Mouse (Mus musculus) heart, embryonic 16.5 days (tissue): ENCODE measurements around the gene Mpeg1. TPM values are rescaled to one million over a fixed set of nuclear protein-coding genes. Genes with fewer than 3 reads are reported as not detected.

ENCODE experiments used
- ATAC-seq: fragments of 200-750 bp; cut with Nextera tagmentation; replicated peaks from 2 replicates; pipeline ENCODE4 v1.8.0; 2017; ENCODE audit warnings: moderate number of reproducible peaks; ENCODE audit not compliant: insufficient read depth, low FRiP score; ENCODE audit errors: extremely low read depth
- H3K27ac ChIP-seq: fragments of 300-500 bp; sonication (generic); 2 replicates; pipeline ENCODE4 v1.5.1; 2014; ENCODE audit warnings: mild to moderate bottlenecking, low read length, control low read depth, moderate library complexity
- H3K27me3 ChIP-seq: fragments of 300-500 bp; sonication (generic); 2 replicates; pipeline ENCODE4 v1.6.1; 2014; ENCODE audit warnings: low read length, mixed read lengths; ENCODE audit not compliant: control insufficient read depth, insufficient read depth
- H3K36me3 ChIP-seq: fragments of 300-500 bp; sonication (generic); 2 replicates; pipeline ENCODE4 v1.6.1; 2014; ENCODE audit not compliant: control insufficient read depth, insufficient read depth
- H3K4me1 ChIP-seq: fragments of 300-500 bp; sonication (generic); 2 replicates; pipeline ENCODE4 v1.6.1; 2014; ENCODE audit warnings: low read length, mixed read lengths; ENCODE audit not compliant: control insufficient read depth, insufficient read depth
- H3K4me2 ChIP-seq: fragments of 300-500 bp; sonication (generic); 2 replicates; pipeline ENCODE4 v1.6.1; 2014; ENCODE audit warnings: low read depth, mild to moderate bottlenecking, control low read depth, low read length
- H3K4me3 ChIP-seq: fragments of 300-500 bp; sonication (generic); 2 replicates; pipeline ENCODE4 v1.5.1; 2014; ENCODE audit warnings: mild to moderate bottlenecking, control low read depth, low read length
- H3K9ac ChIP-seq: fragments of 300-500 bp; sonication (generic); 2 replicates; pipeline ENCODE4 v1.6.1; 2014; ENCODE audit warnings: low read length, control low read depth
- H3K9me3 ChIP-seq: fragments of 300-500 bp; sonication (generic); replicated peaks from 2 replicates; pipeline ENCODE4 v1.6.1; 2016; ENCODE audit warnings: low read length; ENCODE audit not compliant: control insufficient read depth
- WGBS: fragments of 180-500 bp; shearing (Covaris S2); extraction: QIAGEN DNeasy Blood & Tissue Kit; methylation state at CpG from one replicate; pipeline ENCODE4 v1.1.7; 2014; 5-methylcytosine and 5-hydroxymethylcytosine counted together
- polyA plus RNA-seq: library from polyadenylated mRNA; unstranded; fragments of >200 nt; fragmentation: Nextera tagmentation; extraction: Ambion mirVana; gene quantifications from 2 replicates; pipeline ENCODE4 v1.2.1, GENCODE M21; 2015

Mpeg1 gene
- 0.37 and 0.41 TPM in 2 replicates for polyA plus RNA-seq

DNA sequence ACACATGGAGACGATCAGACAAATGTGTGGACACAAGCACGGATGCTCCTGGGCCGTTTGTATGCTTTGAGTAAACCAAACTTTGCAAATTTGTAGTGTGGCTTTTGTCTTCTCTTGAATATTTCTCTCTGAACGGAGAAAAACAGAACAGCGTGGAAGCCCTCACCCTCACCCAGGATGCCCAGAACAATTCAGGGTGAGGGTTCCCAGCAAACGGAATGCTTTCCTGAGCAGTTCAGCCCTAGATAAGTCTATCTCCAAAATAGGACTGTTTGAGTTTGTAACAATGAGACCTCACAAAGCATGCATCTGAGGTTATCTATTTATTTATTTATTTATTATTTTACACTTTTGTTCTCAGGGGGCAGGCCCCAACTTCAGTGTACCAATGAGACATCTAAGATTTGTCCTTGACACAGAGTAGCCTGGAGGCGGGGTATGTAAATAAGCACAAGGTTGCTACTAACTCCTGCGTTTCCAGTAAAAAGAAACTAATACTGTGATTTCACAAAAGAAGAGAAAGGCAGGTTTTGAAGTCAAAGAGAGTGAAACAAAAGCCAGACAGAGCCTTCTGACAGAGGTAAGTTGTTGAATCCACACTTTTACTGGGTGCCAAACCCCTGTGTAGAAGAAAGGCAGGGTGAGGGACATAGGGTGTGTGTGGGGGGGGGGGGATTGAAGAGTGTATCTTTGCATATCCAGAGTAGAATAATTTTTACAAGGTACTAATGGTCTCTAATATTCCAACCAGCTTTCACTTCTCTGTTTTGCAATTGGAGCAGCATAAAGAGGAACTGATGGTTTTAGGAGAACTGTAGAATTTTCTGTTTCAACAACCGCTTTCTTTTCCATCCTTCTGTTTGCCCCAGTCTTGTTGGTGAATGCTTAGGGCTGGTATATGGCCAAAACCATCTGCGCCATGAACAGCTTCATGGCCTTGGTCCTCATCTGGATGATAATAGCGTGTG is at the start of gene Mpeg1:
TSS of gene Mpeg1 (plus strand) at position 498 of the 968 bp plus-strand sequence.
- WGBS: 76% methylated on average over 11 of the region's 11 CpGs
- Histone ChIP-seq H3K27ac (no peak within 1 kb of the TSS), H3K4me2 (no peak within 1 kb of the TSS), H3K9ac (no peak within 1 kb of the TSS), H3K4me3 (no peak within 1 kb of the TSS), H3K36me3 (no peaks in the 10 kb centered on the region), H3K9me3 (no peaks in the 10 kb centered on the region), H3K27me3 (no peaks in the 10 kb centered on the region), H3K4me1 (peaks cover 6% of the 10 kb centered on the region)
- no peak for ATAC-seq

- no peaks in the 10 kb centered on the region for H3K36me3 ChIP-seq
- no peaks in the 10 kb centered on the region for H3K9me3 ChIP-seq
- ATAC-seq: no peak
- no peak overlapping the region for H3K4me3 ChIP-seq
- no peak overlapping the region for H3K4me2 ChIP-seq
- H3K27ac ChIP-seq: no peak overlapping the region
- no peaks in the 10 kb centered on the region for H3K27me3 ChIP-seq
- no peak overlapping the region for H3K9ac ChIP-seq
- no peaks in the 10 kb centered on the region for H3K4me1 ChIP-seq
Measured at GRCm38 (mm10) chr19:12413737-12414136, 46.8 kb upstream of the Mpeg1 start.

- Histone ChIP-seq H3K9me3 (no peaks in the 10 kb centered on the region), H3K4me1 (no peaks in the 10 kb centered on the region), H3K9ac (no peak within 1 kb of the TSS), H3K36me3 (no peaks in the 10 kb centered on the region), H3K4me3 (no peak within 1 kb of the TSS), H3K4me2 (no peak within 1 kb of the TSS), H3K27me3 (no peaks in the 10 kb centered on the region), H3K27ac (no peak within 1 kb of the TSS)
- no peak for ATAC-seq
Measured at GRCm38 (mm10) chr19:12417361-12417760, 43.2 kb upstream of the Mpeg1 start, which contains the start of gene Olfr1441. TSS of gene Olfr1441 (plus strand) at chr19:12417433.

- Histone ChIP-seq H3K27ac (no peak overlapping the region), H3K9ac (no peak overlapping the region), H3K27me3 (no peaks in the 10 kb centered on the region), H3K9me3 (no peaks in the 10 kb centered on the region), H3K4me3 (no peak overlapping the region), H3K4me2 (no peak overlapping the region), H3K4me1 (no peaks in the 10 kb centered on the region), H3K36me3 (no peaks in the 10 kb centered on the region)
- WGBS: 67% methylated on average over 3 of the region's 3 CpGs
- ATAC-seq: no peak
Measured at GRCm38 (mm10) chr19:12418312-12418711, 42.3 kb upstream of the Mpeg1 start.

- H3K4me2 ChIP-seq: no peak overlapping the region
- H3K4me1 ChIP-seq: no peaks in the 10 kb centered on the region
- no peak overlapping the region for H3K9ac ChIP-seq
- H3K36me3 ChIP-seq: no peaks in the 10 kb centered on the region
- 68% methylated on average over 6 of the region's 6 CpGs for WGBS
- no peak overlapping the region for H3K4me3 ChIP-seq
- H3K27ac ChIP-seq: no peak overlapping the region
- no peaks in the 10 kb centered on the region for H3K9me3 ChIP-seq
- no peaks in the 10 kb centered on the region for H3K27me3 ChIP-seq
- no peak for ATAC-seq
Measured at GRCm38 (mm10) chr19:12420555-12420954, 40.0 kb upstream of the Mpeg1 start.

DNA sequence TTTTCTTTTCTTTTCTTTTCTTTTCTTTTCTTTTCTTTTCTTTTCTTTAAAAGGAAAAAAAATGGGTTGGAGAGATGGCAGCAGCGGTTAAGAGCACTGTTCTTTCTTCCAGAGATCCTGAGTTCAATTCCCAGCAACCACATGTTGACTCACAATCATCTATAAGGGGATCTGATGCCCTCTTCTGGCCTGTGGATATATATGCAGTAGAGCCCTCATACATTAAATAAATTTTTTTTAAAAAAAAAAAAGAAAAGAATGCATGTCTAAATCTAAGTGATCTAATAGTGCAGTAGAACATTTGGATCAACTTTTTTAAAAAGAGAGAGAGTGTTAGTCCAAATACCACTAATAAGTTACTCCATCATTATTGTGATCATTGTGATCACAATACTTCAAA is 38.9 kb upstream of the Mpeg1 start:
- Histone ChIP-seq H3K9ac (no peak overlapping the region), H3K4me1 (no peaks in the 10 kb centered on the region), H3K27ac (no peak overlapping the region), H3K4me2 (no peak overlapping the region), H3K4me3 (no peak overlapping the region), H3K9me3 (no peaks in the 10 kb centered on the region), H3K36me3 (no peaks in the 10 kb centered on the region), H3K27me3 (no peaks in the 10 kb centered on the region)
- 76% methylated on average over 1 of the region's 1 CpGs for WGBS
- no peak for ATAC-seq

DNA sequence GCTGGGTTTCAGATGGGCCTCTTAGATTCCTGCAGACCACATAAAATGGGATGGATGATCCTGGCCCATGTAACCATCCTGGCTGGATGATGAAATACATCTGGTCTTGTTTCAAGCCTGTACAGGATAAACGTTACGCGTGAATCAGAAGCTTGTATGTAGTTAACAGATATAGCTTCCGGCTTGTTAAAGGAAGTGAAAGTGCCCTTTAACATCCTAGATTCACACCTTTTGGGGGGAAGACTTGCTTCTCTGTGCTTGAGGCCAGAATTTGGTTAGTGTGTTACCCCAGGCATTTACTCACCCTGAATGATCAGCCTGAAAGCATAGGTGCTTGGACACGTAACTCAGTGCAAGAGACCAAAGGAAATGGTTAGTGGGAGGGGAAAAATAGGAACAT is 33.5 kb upstream of the Mpeg1 start:
- Histone ChIP-seq H3K36me3 (no peaks in the 10 kb centered on the region), H3K4me2 (no peak overlapping the region), H3K4me1 (no peaks in the 10 kb centered on the region), H3K27me3 (no peaks in the 10 kb centered on the region), H3K9ac (no peak overlapping the region), H3K4me3 (no peak overlapping the region), H3K27ac (no peak overlapping the region), H3K9me3 (no peaks in the 10 kb centered on the region)
- ATAC-seq: no peak
- 76% methylated on average over 5 of the region's 5 CpGs for WGBS

- no peak for ATAC-seq
- Histone ChIP-seq H3K9me3 (no peaks in the 10 kb centered on the region), H3K4me1 (no peaks in the 10 kb centered on the region), H3K4me3 (no peak within 1 kb of the TSS), H3K27me3 (no peaks in the 10 kb centered on the region), H3K36me3 (no peaks in the 10 kb centered on the region), H3K27ac (no peak within 1 kb of the TSS), H3K9ac (no peak within 1 kb of the TSS), H3K4me2 (no peak within 1 kb of the TSS)
- 81% methylated on average over 6 of the region's 6 CpGs for WGBS
Measured at GRCm38 (mm10) chr19:12427605-12428004, 33.0 kb upstream of the Mpeg1 start, which contains the start of gene Pfpl. TSS of gene Pfpl (plus strand) at chr19:12427905.

DNA sequence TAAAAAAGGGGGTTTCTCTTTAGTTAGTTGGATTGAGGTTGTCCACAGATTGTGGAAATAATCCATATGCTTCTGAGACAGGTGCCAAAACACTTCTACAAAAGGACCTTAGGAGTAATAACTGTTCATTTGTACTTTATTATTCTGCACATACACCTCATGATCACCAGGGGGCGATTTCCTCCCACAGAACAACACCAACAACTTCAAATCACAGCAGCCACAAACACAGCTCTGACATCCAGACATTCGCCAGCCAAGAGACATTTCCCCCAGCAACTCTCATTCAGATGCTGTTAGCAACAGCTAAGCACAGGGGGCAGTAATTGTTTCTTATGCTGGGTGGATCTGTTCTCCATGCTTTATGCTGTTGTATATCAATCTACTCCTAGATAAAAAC is 27.5 kb upstream of the Mpeg1 start:
- Histone ChIP-seq H3K4me3 (no peak overlapping the region), H3K27me3 (no peaks in the 10 kb centered on the region), H3K9me3 (no peaks in the 10 kb centered on the region), H3K27ac (no peak overlapping the region), H3K4me2 (no peak overlapping the region), H3K9ac (no peak overlapping the region), H3K4me1 (no peaks in the 10 kb centered on the region), H3K36me3 (no peaks in the 10 kb centered on the region)
- WGBS: 2% methylated on average over 2 of the region's 2 CpGs
- ATAC-seq: no peak
